Mouse (Mus musculus) MEL (cell line): ENCODE data around the gene Thsd4. TPM values are rescaled to one million over a fixed set of nuclear protein-coding genes. Genes with fewer than 3 reads are reported as not detected.

Experiments
- DNase-seq: peaks from one replicate; pipeline ENCODE4 v3.0.0; 2011; ENCODE audit warnings: low read depth, low spot score
- H3K27ac ChIP-seq: 2 replicates; pipeline ENCODE4 v1.5.1; 2012; ENCODE audit warnings: low read depth, mild to moderate bottlenecking, control low read depth, low read length, moderate library complexity; ENCODE audit not compliant: control insufficient read depth
- H3K27me3 ChIP-seq, 2 experiments: fragments of 150-350 bp in 1 of 2; sonication (generic) in 1 of 2; 2 replicates each; pipeline ENCODE4 v1.6.1; 2012; ENCODE audit warnings: low read length in 2 of 2, mild to moderate bottlenecking in 2 of 2, improper control_type of control experiment in 1 of 2, moderate library complexity in 1 of 2; ENCODE audit not compliant: insufficient read depth in 2 of 2, control insufficient read depth in 1 of 2
- H3K36me3 ChIP-seq, 2 experiments: 2 replicates each; pipeline ENCODE4 v1.6.1; 2012 to 2014; ENCODE audit warnings: low read length in 2 of 2, improper control_type of control experiment in 1 of 2, inconsistent platforms in 1 of 2, mild to moderate bottlenecking in 1 of 2; ENCODE audit not compliant: insufficient read depth in 2 of 2, control insufficient read depth in 1 of 2
- H3K4me1 ChIP-seq, 2 experiments: fragments of 150-350 bp in 1 of 2; sonication (generic) in 1 of 2; 2 replicates each; pipeline ENCODE4 v1.6.1; 2012; ENCODE audit warnings: low read length in 2 of 2, improper control_type of control experiment in 1 of 2, mild to moderate bottlenecking in 1 of 2; ENCODE audit not compliant: insufficient read depth in 2 of 2, control insufficient read depth in 1 of 2
- H3K4me3 ChIP-seq, 2 experiments: fragments of 150-350 bp in 1 of 2; sonication (generic) in 1 of 2; 2 replicates each; pipeline ENCODE4 v1.5.1; 2012; ENCODE audit warnings: low read depth in 2 of 2, low read length in 2 of 2, mild to moderate bottlenecking in 2 of 2, moderate library complexity in 2 of 2, control low read depth in 1 of 2, improper control_type of control experiment in 1 of 2; ENCODE audit not compliant: control insufficient read depth in 1 of 2, insufficient read depth in 1 of 2
- H3K79me2 ChIP-seq: 2 replicates; pipeline ENCODE4 v1.6.1; 2012; ENCODE audit warnings: mild to moderate bottlenecking, low read length, moderate library complexity; ENCODE audit not compliant: control insufficient read depth, poor library complexity, insufficient read depth
- H3K9ac ChIP-seq: 2 replicates; pipeline ENCODE4 v1.6.1; 2012; ENCODE audit warnings: low read depth, mild to moderate bottlenecking, control low read depth, low read length, moderate library complexity; ENCODE audit not compliant: control insufficient read depth, poor library complexity, severe bottlenecking
- H3K9me3 ChIP-seq: fragments of 150-350 bp; sonication (generic); replicated peaks from 2 replicates; pipeline ENCODE4 v1.6.1; 2012; ENCODE audit warnings: mild to moderate bottlenecking, low read length, improper control_type of control experiment, moderate library complexity; ENCODE audit not compliant: insufficient read depth
- CTCF ChIP-seq, 3 experiments: IDR thresholded peaks in 2 of 3; conservative IDR thresholded peaks in 1 of 3; 2 replicates each; pipeline ENCODE4 v1.5.1; 2011 to 2012; ENCODE audit warnings: low read length in 3 of 3, low read depth in 2 of 3, mild to moderate bottlenecking in 2 of 3, improper control_type of control experiment in 1 of 3, inconsistent platforms in 1 of 3, mixed read lengths in 1 of 3, moderate library complexity in 1 of 3; ENCODE audit not compliant: control insufficient read depth in 1 of 3, insufficient read depth in 1 of 3, poor library complexity in 1 of 3, severe bottlenecking in 1 of 3
- GATA1 ChIP-seq: IDR thresholded peaks from 2 replicates; pipeline ENCODE4 v1.6.1; 2011; ENCODE audit warnings: low read depth, low read length, improper control_type of control experiment
- HCFC1 ChIP-seq: IDR thresholded peaks from 2 replicates; pipeline ENCODE4 v1.6.1; 2012; ENCODE audit warnings: low read depth, mild to moderate bottlenecking, inconsistent platforms, low read length, improper control_type of control experiment, moderate library complexity
- MAX ChIP-seq: IDR thresholded peaks from 2 replicates; pipeline ENCODE4 v1.6.1; 2011; ENCODE audit warnings: low read length, improper control_type of control experiment
- MAZ ChIP-seq: IDR thresholded peaks from 2 replicates; pipeline ENCODE4 v1.6.1; 2012; ENCODE audit warnings: low read depth, mild to moderate bottlenecking, inconsistent platforms, low read length, improper control_type of control experiment
- MEF2A ChIP-seq: IDR thresholded peaks from 2 replicates; pipeline ENCODE4 v1.6.1; 2014; ENCODE audit warnings: low read depth, mild to moderate bottlenecking, inconsistent platforms, low read length, improper control_type of control experiment; ENCODE audit not compliant: poor library complexity, insufficient replicate concordance, severe bottlenecking; ENCODE audit errors: extremely low read depth
- MXI1 ChIP-seq: IDR thresholded peaks from 2 replicates; pipeline ENCODE4 v1.6.1; 2011; ENCODE audit warnings: mild to moderate bottlenecking, low read depth, low read length, improper control_type of control experiment
- MYB ChIP-seq: IDR thresholded peaks from 2 replicates; pipeline ENCODE4 v1.6.1; 2011; ENCODE audit warnings: mild to moderate bottlenecking, low read depth, low read length, improper control_type of control experiment
- NRF1 ChIP-seq: IDR thresholded peaks from 2 replicates; pipeline ENCODE4 v1.6.1; 2014; ENCODE audit warnings: low read depth, mild to moderate bottlenecking, inconsistent platforms, low read length, improper control_type of control experiment, moderate library complexity; ENCODE audit not compliant: poor library complexity, insufficient read depth, severe bottlenecking
- POLR2A ChIP-seq, 2 experiments: IDR thresholded peaks; 2 replicates each; pipeline ENCODE4 v1.6.1; 2011 to 2012; ENCODE audit warnings: low read length in 2 of 2, mild to moderate bottlenecking in 2 of 2, control low read depth in 1 of 2, improper control_type of control experiment in 1 of 2, low read depth in 1 of 2, moderate library complexity in 1 of 2; ENCODE audit not compliant: control insufficient read depth in 1 of 2, insufficient read depth in 1 of 2, poor library complexity in 1 of 2
- RAD21 ChIP-seq: IDR thresholded peaks from 2 replicates; pipeline ENCODE4 v1.6.1; 2011; ENCODE audit warnings: mild to moderate bottlenecking, low read depth, low read length, improper control_type of control experiment
- RCOR1 ChIP-seq: IDR thresholded peaks from 2 replicates; pipeline ENCODE4 v1.6.1; 2012; ENCODE audit warnings: low read depth, mild to moderate bottlenecking, inconsistent platforms, low read length, improper control_type of control experiment
- SIN3A ChIP-seq: IDR thresholded peaks from 2 replicates; pipeline ENCODE4 v1.6.1; 2012; ENCODE audit warnings: low read length, improper control_type of control experiment, inconsistent platforms
- SMC3 ChIP-seq: IDR thresholded peaks from 2 replicates; pipeline ENCODE4 v1.6.1; 2011; ENCODE audit warnings: low read depth, low read length, improper control_type of control experiment
- TBP ChIP-seq: IDR thresholded peaks from 2 replicates; pipeline ENCODE4 v1.8.0; 2011; ENCODE audit warnings: low read depth, low read length, improper control_type of control experiment
- USF1 ChIP-seq: IDR thresholded peaks from 2 replicates; pipeline ENCODE4 v1.6.1; 2014; ENCODE audit warnings: low read depth, mild to moderate bottlenecking, inconsistent platforms, low read length, improper control_type of control experiment, moderate library complexity
- ZNF384 ChIP-seq: IDR thresholded peaks from 2 replicates; pipeline ENCODE4 v1.6.1; 2012; ENCODE audit warnings: low read depth, mild to moderate bottlenecking, inconsistent platforms, low read length, improper control_type of control experiment
- polyA plus RNA-seq, 2 experiments: library from polyadenylated mRNA; stranded (reverse) in 1 of 2; unstranded in 1 of 2; fragments of >175 nt in 1 of 2; fragments of >200 nt in 1 of 2; gene quantifications; 2 replicates each; pipeline versions ENCODE4 v1.2.1 to v1.2.4; 2012; ENCODE audit warnings: low replicate concordance in 2 of 2, low read depth in 1 of 2; ENCODE audit not compliant: insufficient read length in 2 of 2, insufficient read depth in 1 of 2, missing spikeins in 1 of 2
- total RNA-seq: library from RNA; depleted of rRNA; stranded (reverse); fragments of 300-350 nt; gene quantifications from 2 replicates; pipeline ENCODE4 v1.2.3, GENCODE M21; 2012

The Thsd4 gene
- total and polyA plus RNA-seq, 3 experiments: 0.08 TPM; not detected in 1

- H3K27ac ChIP-seq: no peak overlapping the region
- peaks cover 0 to 3% of the 10 kb centered on the region in 2 experiments; a peak in 1 of 4 replicates for H3K27me3 ChIP-seq
- peak; percentile 74 for DNase-seq
- no peaks in the 10 kb centered on the region for H3K79me2 ChIP-seq
- H3K36me3 ChIP-seq: no peaks in the 10 kb centered on the region
- H3K4me1 ChIP-seq: no peaks in the 10 kb centered on the region
- no peak overlapping the region for H3K4me3 ChIP-seq
- H3K9me3 ChIP-seq: no peaks in the 10 kb centered on the region
- peak; percentile 79 for TF ChIP-seq SMC3
- TF ChIP-seq CTCF (IDR thresholded peaks at IDR 0.05 in 2 of 3, conservative IDR thresholded peaks at IDR 0.05 in 1 of 3; ENCODE audit: control insufficient read depth in 1 of 3, insufficient read depth in 1 of 3, low read depth in 2 of 3, low read length in 3 of 3, poor library complexity in 1 of 3, severe bottlenecking in 1 of 3): peak; percentile 62 to 81 (median 80)
- TF ChIP-seq MAX: no peak
- no peak for TF ChIP-seq MAZ
- peak; percentile 66 for TF ChIP-seq RAD21
- no peak for TF ChIP-seq NRF1
- H3K9ac ChIP-seq: no peak overlapping the region
These were observed 532.0 kb downstream of the Thsd4 start for GRCm38 (mm10) chr9:59989864-59990263.

- H3K79me2 ChIP-seq: no peaks in the 10 kb centered on the region
- DNase-seq: no peak
- no peak overlapping the region for H3K27ac ChIP-seq
- no peaks in the 10 kb centered on the region for H3K9me3 ChIP-seq
- no peaks in the 10 kb centered on the region for H3K36me3 ChIP-seq
- no peak overlapping the region for H3K9ac ChIP-seq
- no peak overlapping the region for H3K4me3 ChIP-seq
- peaks cover 0 to 1% of the 10 kb centered on the region in 2 experiments; a peak in 1 of 4 replicates for H3K27me3 ChIP-seq
- no peak for TF ChIP-seq CTCF (IDR thresholded peaks at IDR 0.05 in 2 of 3, conservative IDR thresholded peaks at IDR 0.05 in 1 of 3; ENCODE audit: control insufficient read depth in 1 of 3, insufficient read depth in 1 of 3, low read depth in 2 of 3, low read length in 3 of 3, poor library complexity in 1 of 3, severe bottlenecking in 1 of 3)
- TF ChIP-seq GATA1: no peak
- TF ChIP-seq SIN3A: no peak
- no peak for TF ChIP-seq NRF1
- TF ChIP-seq MXI1: no peak
- TF ChIP-seq USF1: no peak
- TF ChIP-seq POLR2A (IDR thresholded peaks at IDR 0.05; ENCODE audit: control insufficient read depth in 1 of 2, insufficient read depth in 1 of 2, low read depth in 1 of 2, low read length in 2 of 2, poor library complexity in 1 of 2): no peak
- TF ChIP-seq TBP: no peak
- TF ChIP-seq ZNF384: no peak
- no peak for TF ChIP-seq HCFC1
- no peaks in the 10 kb centered on the region for H3K4me1 ChIP-seq
These were observed 535.8 kb downstream of the Thsd4 start for GRCm38 (mm10) chr9:59985900-59986572.

GRCm38 (mm10) chr9:59981116-59981515 is 540.7 kb downstream of the Thsd4 start:
- no peaks in the 10 kb centered on the region for H3K79me2 ChIP-seq
- TF ChIP-seq MYB: no peak
- no peak for TF ChIP-seq RCOR1
- no peak for TF ChIP-seq MEF2A
- TF ChIP-seq USF1: no peak
- no peak for TF ChIP-seq HCFC1
- no peak for TF ChIP-seq POLR2A (IDR thresholded peaks at IDR 0.05; ENCODE audit: control insufficient read depth in 1 of 2, insufficient read depth in 1 of 2, low read depth in 1 of 2, low read length in 2 of 2, poor library complexity in 1 of 2)
- no peak for TF ChIP-seq TBP
- TF ChIP-seq, all 39 proteins: peak for 0
- H3K9ac ChIP-seq: no peak overlapping the region
- DNase-seq: no peak
- no peaks in the 10 kb centered on the region for H3K9me3 ChIP-seq
- H3K27me3 ChIP-seq: peaks cover 1 to 2% of the 10 kb centered on the region in 2 experiments
- H3K27ac ChIP-seq: no peak overlapping the region
- H3K4me3 ChIP-seq: no peak overlapping the region
- H3K36me3 ChIP-seq: no peaks in the 10 kb centered on the region
- no peaks in the 10 kb centered on the region for H3K4me1 ChIP-seq
